Mouse (Mus musculus) olfactory bulb, adult 2 months (tissue): ENCODE results near the gene Trim67.

Experiments
- CTCF ChIP-seq: fragments of 200-500 bp; IDR thresholded peaks from 2 replicates; pipeline ENCODE4 v1.5.1; 2012; ENCODE audit warnings: low read depth, mild to moderate bottlenecking, low read length, moderate library complexity; ENCODE audit not compliant: insufficient read depth
- POLR2A ChIP-seq: fragments of 200-500 bp; IDR thresholded peaks from 2 replicates; pipeline ENCODE4 v1.6.1; 2012; ENCODE audit warnings: mild to moderate bottlenecking, low read depth, low read length, moderate library complexity; ENCODE audit not compliant: insufficient read depth

- TF ChIP-seq CTCF = no peak
- no peak for TF ChIP-seq POLR2A
Observed at GRCm38 (mm10) chr8:124867126-124867525, 74.2 kb downstream of the Trim67 start.
